Mouse (Mus musculus) retina, postnatal 1 day (tissue): ENCODE results near the gene Irf2bp1.

Source experiments
- DNase-seq: peaks from one replicate; pipeline ENCODE4 v3.0.0-alpha.2; 2012

The Irf2bp1 gene

GRCm38 (mm10) chr7:19003902-19004630, at the start of gene Irf2bp1:
TSS of gene Irf2bp1 (plus strand) at chr7:19004044.
- peak; percentile 97 for DNase-seq

GRCm38 (mm10) chr7:18957569-18958383, 46.1 kb upstream of the Irf2bp1 start:
- peak; percentile 82 for DNase-seq

GRCm38 (mm10) chr7:18958384-18958766, 45.5 kb upstream of the Irf2bp1 start:
- no peak for DNase-seq

- DNase-seq, result peak; percentile 36
Measured at GRCm38 (mm10) chr7:18959446-18959845, 44.4 kb upstream of the Irf2bp1 start.

GRCm38 (mm10) chr7:18962171-18962792, 41.6 kb upstream of the Irf2bp1 start:
- peak; percentile 74 for DNase-seq

GRCm38 (mm10) chr7:18962795-18963194, 41.0 kb upstream of the Irf2bp1 start:
- DNase-seq, result peak; percentile 26

GRCm38 (mm10) chr7:18963294-18963843, 40.5 kb upstream of the Irf2bp1 start:
- no peak for DNase-seq

- DNase-seq, result no peak
Measured at GRCm38 (mm10) chr7:18965312-18965711, 38.5 kb upstream of the Irf2bp1 start.

- DNase-seq, result no peak
Measured at GRCm38 (mm10) chr7:18967603-18968002, 36.2 kb upstream of the Irf2bp1 start.

- DNase-seq, result no peak
Measured at GRCm38 (mm10) chr7:18970956-18971355, 32.9 kb upstream of the Irf2bp1 start.

- no peak for DNase-seq
Measured at GRCm38 (mm10) chr7:18978381-18978780, 25.5 kb upstream of the Irf2bp1 start.

- DNase-seq, result no peak
Measured at GRCm38 (mm10) chr7:18986503-18986902, 17.3 kb upstream of the Irf2bp1 start.

GRCm38 (mm10) chr7:18987100-18987499, 16.7 kb upstream of the Irf2bp1 start, which contains the start of gene Nanos2:
TSS of gene Nanos2 (plus strand) at chr7:18987400.
- no peak for DNase-seq

GRCm38 (mm10) chr7:18987747-18988146, 16.1 kb upstream of the Irf2bp1 start:
- DNase-seq, result no peak

- DNase-seq, result no peak
Measured at GRCm38 (mm10) chr7:18988780-18989179, 15.1 kb upstream of the Irf2bp1 start.

GRCm38 (mm10) chr7:18989995-18990394, 13.8 kb upstream of the Irf2bp1 start:
- peak; percentile 59 for DNase-seq

GRCm38 (mm10) chr7:18990601-18991295, 13.1 kb upstream of the Irf2bp1 start, which contains the start of gene Mypop:
TSS of gene Mypop (plus strand) at chr7:18991245.
- peak; percentile 100 for DNase-seq

GRCm38 (mm10) chr7:18991660-18992293, 12.1 kb upstream of the Irf2bp1 start:
- peak; percentile 34 for DNase-seq

- DNase-seq, result no peak
Measured at GRCm38 (mm10) chr7:18992294-18992675, 11.6 kb upstream of the Irf2bp1 start.

GRCm38 (mm10) chr7:18993036-18993435, 10.8 kb upstream of the Irf2bp1 start:
- no peak for DNase-seq

GRCm38 (mm10) chr7:18998835-18999234, 5.0 kb upstream of the Irf2bp1 start:
- peak; percentile 26 for DNase-seq

- DNase-seq, result no peak
Measured at GRCm38 (mm10) chr7:19000421-19000820, 3.4 kb upstream of the Irf2bp1 start.
